Mouse (Mus musculus): ENCODE measurements around the gene Rwdd4a.

DNA sequence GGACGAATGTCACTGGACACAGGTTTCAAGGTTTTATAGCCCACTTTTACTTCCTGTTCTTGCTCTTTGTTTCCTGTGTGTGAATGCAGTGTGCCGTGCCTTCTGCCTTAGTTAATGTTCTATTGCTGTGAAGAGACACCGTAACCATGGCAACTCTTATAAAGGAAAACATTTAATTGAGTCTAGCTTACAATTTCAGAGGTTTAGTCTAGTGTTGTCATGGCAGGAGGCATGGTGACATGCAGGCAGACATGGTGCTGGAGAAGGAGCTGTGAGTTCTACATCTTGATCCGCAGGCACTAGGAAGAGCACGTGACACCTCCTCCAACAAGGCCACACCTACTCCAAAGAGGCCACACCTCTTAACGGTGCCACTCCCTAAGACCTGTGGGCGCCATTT lies 48.0 kb downstream of the Rwdd4a start:
- TF ChIP-seq CTCF (IDR thresholded peaks at IDR 0.05; ENCODE audit: extremely low read depth, insufficient read depth, insufficient read length, insufficient replicate concordance) (no peak), POLR2A (IDR thresholded peaks at IDR 0.05; ENCODE audit: low read depth, low read length) (no peak)

Measured in spleen, adult 2 months (tissue).